Mouse (Mus musculus): ENCODE measurements around the gene Noct. TPM values are rescaled to one million over a fixed set of nuclear protein-coding genes. Genes with fewer than 3 reads are reported as not detected.
A peak's percentile ranks its signal among the peaks of the same experiment; 100 is the strongest.

Noct gene
- polyA plus RNA-seq, 1 experiment from 2014 or later = 6.3 TPM

DNA sequence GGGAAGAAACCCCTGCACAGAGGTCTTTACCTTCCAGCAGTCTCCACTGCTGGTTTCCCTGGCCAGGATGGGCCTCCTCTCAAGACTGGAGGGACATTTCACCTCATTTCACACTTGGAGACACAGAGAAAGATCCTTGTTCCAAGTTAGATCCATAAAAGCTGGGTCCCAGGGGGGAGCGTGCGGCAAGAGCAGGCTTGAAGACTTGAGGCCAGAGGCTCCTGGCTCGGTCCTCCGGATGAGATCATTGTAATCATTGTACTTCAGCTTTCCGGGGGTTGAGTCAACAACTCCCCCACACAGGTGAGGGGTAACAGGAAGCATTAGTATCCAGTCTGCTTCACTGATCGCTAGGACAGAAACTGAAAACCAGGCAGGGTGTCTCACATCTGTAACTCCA lies 30.2 kb upstream of the Noct start:
- H3K27ac ChIP-seq (ENCODE audit: low read length) = no peak overlapping the region
- H3K4me2 ChIP-seq (ENCODE audit: low read depth, low read length) = no peak overlapping the region
- H3K9ac ChIP-seq (ENCODE audit: low read length) = no peak overlapping the region
- ATAC-seq (ENCODE audit: insufficient read depth, low FRiP score) = no peak
- peaks cover 13% of the 10 kb centered on the region for H3K4me1 ChIP-seq (ENCODE audit: control insufficient read depth, insufficient read depth, low read length)
- 59% methylated on average over 6 of the region's 6 CpGs for WGBS
- H3K4me3 ChIP-seq (replicated peaks; ENCODE audit: low read length) = no peak overlapping the region
- H3K9me3 ChIP-seq (replicated peaks; ENCODE audit: control insufficient read depth, low read length) = no peaks in the 10 kb centered on the region
- H3K27me3 ChIP-seq (ENCODE audit: control insufficient read depth, insufficient read depth, low read length) = no peaks in the 10 kb centered on the region
- no peaks in the 10 kb centered on the region for H3K36me3 ChIP-seq (ENCODE audit: control insufficient read depth, insufficient read depth, low read length)

DNA sequence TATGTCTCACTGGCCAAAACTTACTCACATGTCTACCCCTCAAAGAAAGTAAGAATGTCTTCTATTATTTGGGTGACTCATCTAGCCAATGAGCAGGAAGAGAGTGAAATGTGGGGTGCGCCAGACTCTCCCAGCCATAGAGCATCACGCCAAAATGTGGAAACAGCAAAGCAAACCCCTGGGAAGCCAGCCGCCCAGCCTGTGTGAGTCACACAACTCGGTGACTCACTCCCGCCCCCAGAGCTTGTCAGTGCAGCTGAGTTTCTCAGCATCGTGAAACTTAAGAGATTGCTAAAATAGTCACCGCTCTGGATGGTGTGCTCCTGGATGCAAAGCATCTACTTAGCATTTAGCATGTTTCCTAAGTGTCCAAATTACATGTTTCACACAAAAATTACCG lies 28.9 kb upstream of the Noct start:
- Histone ChIP-seq H3K4me3 (replicated peaks; ENCODE audit: low read length) (0 out of 2 replicates have a peak overlapping the region, but pooled peaks have one; percentile 9), H3K4me2 (ENCODE audit: low read depth, low read length) (peak overlapping the region; percentile 34), H3K4me1 (ENCODE audit: control insufficient read depth, insufficient read depth, low read length) (peaks cover 13% of the 10 kb centered on the region), H3K9me3 (replicated peaks; ENCODE audit: control insufficient read depth, low read length) (no peaks in the 10 kb centered on the region), H3K27ac (ENCODE audit: low read length) (peak overlapping the region; percentile 42; the same call in 1 of the 2 replicates), H3K36me3 (ENCODE audit: control insufficient read depth, insufficient read depth, low read length) (no peaks in the 10 kb centered on the region), H3K27me3 (ENCODE audit: control insufficient read depth, insufficient read depth, low read length) (no peaks in the 10 kb centered on the region), H3K9ac (ENCODE audit: low read length) (peak overlapping the region; percentile 21; the same call in 1 of the 2 replicates)
- ATAC-seq (ENCODE audit: insufficient read depth, low FRiP score) = peak; percentile 80; the same call in 1 of the 2 replicates
- WGBS = 21% methylated on average over 8 of the region's 8 CpGs

DNA sequence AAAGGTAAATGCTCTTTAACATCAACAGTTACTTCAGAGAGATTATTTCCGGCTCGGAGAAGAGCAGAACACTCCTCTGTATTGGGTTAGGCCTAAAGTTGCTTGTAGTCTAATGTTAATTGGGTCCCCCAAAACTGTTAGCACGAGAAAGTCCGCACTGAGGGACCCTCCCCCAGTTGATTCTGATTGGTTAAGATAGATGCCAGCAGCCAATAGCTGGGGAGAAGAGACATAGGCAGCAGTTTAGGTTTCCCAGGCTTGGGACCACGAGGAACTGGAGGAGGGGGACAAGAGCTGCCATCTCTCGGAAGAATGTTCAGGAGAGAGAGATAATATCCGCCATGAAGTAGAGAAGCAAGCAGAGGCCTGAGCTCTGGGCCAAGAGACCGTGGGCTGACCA lies 28.5 kb upstream of the Noct start:
- H3K9ac ChIP-seq (ENCODE audit: low read length) = peak overlapping the region; percentile 21; the same call in 1 of the 2 replicates
- peak overlapping the region; percentile 34 for H3K4me2 ChIP-seq (ENCODE audit: low read depth, low read length)
- no peaks in the 10 kb centered on the region for H3K27me3 ChIP-seq (ENCODE audit: control insufficient read depth, insufficient read depth, low read length)
- no peaks in the 10 kb centered on the region for H3K9me3 ChIP-seq (replicated peaks; ENCODE audit: control insufficient read depth, low read length)
- ATAC-seq (ENCODE audit: insufficient read depth, low FRiP score) = no peak
- peaks cover 13% of the 10 kb centered on the region for H3K4me1 ChIP-seq (ENCODE audit: control insufficient read depth, insufficient read depth, low read length)
- WGBS = 33% methylated on average over 8 of the region's 8 CpGs
- peak overlapping the region; percentile 42; the same call in 1 of the 2 replicates for H3K27ac ChIP-seq (ENCODE audit: low read length)
- no peaks in the 10 kb centered on the region for H3K36me3 ChIP-seq (ENCODE audit: control insufficient read depth, insufficient read depth, low read length)
- 0 out of 2 replicates have a peak overlapping the region, but pooled peaks have one; percentile 9 for H3K4me3 ChIP-seq (replicated peaks; ENCODE audit: low read length)

DNA sequence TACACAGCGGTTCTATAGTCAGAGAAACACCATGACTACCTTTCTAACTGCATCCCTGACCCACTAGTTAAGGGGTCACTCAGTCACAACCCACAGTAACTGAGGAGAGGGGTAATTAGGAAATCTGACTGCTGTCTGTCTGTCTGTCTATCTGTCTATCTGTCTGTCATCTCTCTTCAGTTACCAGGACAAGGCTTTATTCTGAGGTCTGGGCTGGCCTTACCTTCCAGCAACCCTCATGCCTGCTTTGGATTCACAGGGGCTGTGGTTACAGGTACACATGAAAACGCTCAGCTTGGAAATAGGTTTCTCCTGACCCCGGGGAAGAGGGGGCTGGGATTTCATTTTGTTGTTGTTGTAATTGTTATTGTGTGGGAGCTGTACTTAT lies 27.5 kb upstream of the Noct start:
- 89% methylated on average over 3 of the region's 3 CpGs for WGBS
- Histone ChIP-seq H3K4me1 (ENCODE audit: control insufficient read depth, insufficient read depth, low read length) (peaks cover 13% of the 10 kb centered on the region), H3K4me2 (ENCODE audit: low read depth, low read length) (no peak overlapping the region), H3K27ac (ENCODE audit: low read length) (no peak overlapping the region), H3K9me3 (replicated peaks; ENCODE audit: control insufficient read depth, low read length) (no peaks in the 10 kb centered on the region), H3K4me3 (replicated peaks; ENCODE audit: low read length) (no peak overlapping the region), H3K27me3 (ENCODE audit: control insufficient read depth, insufficient read depth, low read length) (no peaks in the 10 kb centered on the region), H3K9ac (ENCODE audit: low read length) (no peak overlapping the region), H3K36me3 (ENCODE audit: control insufficient read depth, insufficient read depth, low read length) (no peaks in the 10 kb centered on the region)
- no peak for ATAC-seq (ENCODE audit: insufficient read depth, low FRiP score)

DNA sequence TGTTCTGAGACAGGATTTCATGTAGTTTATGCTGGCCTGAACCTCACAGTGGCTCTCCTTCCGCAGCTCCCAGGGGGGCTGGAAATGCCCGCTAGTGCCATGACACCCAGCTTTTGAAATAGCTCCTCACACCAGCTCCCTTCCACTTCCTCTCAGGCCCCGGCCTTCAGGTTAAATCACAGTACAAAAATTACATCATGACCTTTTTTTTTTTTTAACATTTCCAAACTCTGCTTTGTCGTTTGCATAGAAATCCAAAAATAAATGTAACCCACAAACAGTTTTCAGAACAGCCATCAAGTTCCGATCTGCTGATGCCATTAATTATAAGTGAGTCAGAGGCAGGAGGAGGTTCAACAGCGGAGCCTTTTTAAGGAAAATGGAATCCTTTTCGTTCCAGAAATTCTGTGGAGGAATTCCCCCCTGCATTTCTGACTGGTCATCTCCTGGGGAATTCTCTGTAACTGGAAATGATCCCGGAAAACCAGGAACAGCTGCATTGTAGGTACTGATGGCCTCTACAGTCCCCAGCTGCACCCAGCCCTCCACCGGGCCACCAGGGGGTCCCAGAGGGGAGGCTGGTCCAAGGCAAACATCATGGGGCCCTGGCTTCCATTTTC lies 27.0 kb upstream of the Noct start:
- no peak overlapping the region for H3K27ac ChIP-seq (ENCODE audit: low read length)
- no peak overlapping the region for H3K4me2 ChIP-seq (ENCODE audit: low read depth, low read length)
- no peak overlapping the region for H3K4me3 ChIP-seq (replicated peaks; ENCODE audit: low read length)
- no peaks in the 10 kb centered on the region for H3K9me3 ChIP-seq (replicated peaks; ENCODE audit: control insufficient read depth, low read length)
- 45% methylated on average over 9 of the region's 9 CpGs for WGBS
- no peaks in the 10 kb centered on the region for H3K27me3 ChIP-seq (ENCODE audit: control insufficient read depth, insufficient read depth, low read length)
- no peak overlapping the region for H3K9ac ChIP-seq (ENCODE audit: low read length)
- ATAC-seq (ENCODE audit: insufficient read depth, low FRiP score) = no peak
- H3K4me1 ChIP-seq (ENCODE audit: control insufficient read depth, insufficient read depth, low read length) = peaks cover 13% of the 10 kb centered on the region
- no peaks in the 10 kb centered on the region for H3K36me3 ChIP-seq (ENCODE audit: control insufficient read depth, insufficient read depth, low read length)

DNA sequence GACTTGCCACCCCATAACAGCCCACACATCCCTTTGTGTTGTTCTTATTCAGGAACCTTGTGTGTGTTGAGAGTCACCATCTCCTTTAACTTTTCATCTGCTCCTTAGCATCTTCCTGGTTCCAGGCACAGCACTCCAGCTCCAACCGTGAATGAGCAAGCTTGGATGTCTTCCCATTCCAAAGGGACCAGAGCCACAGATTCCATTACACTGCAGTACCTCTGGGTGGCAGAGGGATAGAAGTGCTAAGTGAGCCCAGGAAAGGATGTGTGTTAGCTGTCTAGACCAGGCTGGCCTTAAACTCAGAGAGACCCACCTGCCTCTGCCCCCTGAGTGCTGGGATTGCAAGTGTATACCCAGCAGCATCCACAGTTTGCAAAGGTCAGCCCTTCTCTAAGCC lies 26.0 kb upstream of the Noct start:
- WGBS = 68% methylated on average over 1 of the region's 1 CpGs
- no peak overlapping the region for H3K27ac ChIP-seq (ENCODE audit: low read length)
- H3K4me1 ChIP-seq (ENCODE audit: control insufficient read depth, insufficient read depth, low read length) = peaks cover 13% of the 10 kb centered on the region
- no peaks in the 10 kb centered on the region for H3K9me3 ChIP-seq (replicated peaks; ENCODE audit: control insufficient read depth, low read length)
- no peaks in the 10 kb centered on the region for H3K27me3 ChIP-seq (ENCODE audit: control insufficient read depth, insufficient read depth, low read length)
- H3K36me3 ChIP-seq (ENCODE audit: control insufficient read depth, insufficient read depth, low read length) = no peaks in the 10 kb centered on the region
- H3K4me3 ChIP-seq (replicated peaks; ENCODE audit: low read length) = no peak overlapping the region
- H3K4me2 ChIP-seq (ENCODE audit: low read depth, low read length) = no peak overlapping the region
- no peak overlapping the region for H3K9ac ChIP-seq (ENCODE audit: low read length)
- ATAC-seq (ENCODE audit: insufficient read depth, low FRiP score) = no peak

DNA sequence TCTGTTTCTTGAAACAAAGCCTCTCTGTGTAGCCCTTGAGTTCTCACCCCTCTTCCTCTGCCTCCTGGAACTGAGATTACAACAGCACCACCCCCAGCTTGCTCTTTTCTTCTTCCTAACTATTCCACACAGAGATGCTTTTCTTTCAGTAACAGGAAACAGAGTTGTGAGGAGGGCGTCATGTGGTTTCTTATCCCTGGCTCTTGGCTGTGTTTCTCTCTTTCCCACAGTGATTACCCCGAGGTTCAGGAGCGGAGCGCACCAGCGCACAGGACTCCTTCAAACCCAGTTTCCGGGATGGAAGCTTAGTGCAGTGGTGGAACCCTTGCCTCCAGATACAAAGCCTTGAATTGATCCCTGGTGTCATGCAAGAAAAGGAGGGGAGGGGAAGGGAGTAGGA lies 25.1 kb upstream of the Noct start:
- H3K4me1 ChIP-seq (ENCODE audit: control insufficient read depth, insufficient read depth, low read length) = peaks cover 10% of the 10 kb centered on the region

DNA sequence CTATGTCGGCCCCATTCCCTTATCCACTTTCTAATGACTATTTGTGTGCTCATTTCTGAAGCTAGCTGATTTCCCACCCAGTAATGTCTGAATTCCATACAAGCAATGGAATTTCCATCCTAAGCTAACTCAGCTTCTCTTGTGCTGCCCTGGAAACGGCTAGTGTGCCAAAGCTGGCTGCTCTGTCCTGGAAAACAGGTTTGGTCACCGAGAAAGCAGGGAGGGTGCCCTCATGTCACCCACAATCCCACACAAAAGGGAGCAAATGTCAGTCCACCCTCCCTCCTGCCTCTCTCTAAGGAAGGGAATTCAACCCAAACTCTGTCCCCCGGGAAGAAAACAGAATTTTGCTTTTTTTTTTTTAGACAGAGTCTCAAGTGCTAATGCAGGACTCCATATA lies 23.9 kb upstream of the Noct start:
- H3K27ac ChIP-seq (ENCODE audit: low read length) = peak overlapping the region; percentile 73
- H3K36me3 ChIP-seq (ENCODE audit: control insufficient read depth, insufficient read depth, low read length) = no peaks in the 10 kb centered on the region
- H3K9me3 ChIP-seq (replicated peaks; ENCODE audit: control insufficient read depth, low read length) = no peaks in the 10 kb centered on the region
- H3K9ac ChIP-seq (ENCODE audit: low read length) = no peak overlapping the region
- H3K4me1 ChIP-seq (ENCODE audit: control insufficient read depth, insufficient read depth, low read length) = peaks cover 6% of the 10 kb centered on the region
- WGBS = 70% methylated on average over 4 of the region's 4 CpGs
- no peaks in the 10 kb centered on the region for H3K27me3 ChIP-seq (ENCODE audit: control insufficient read depth, insufficient read depth, low read length)
- ATAC-seq (ENCODE audit: insufficient read depth, low FRiP score) = no peak
- H3K4me2 ChIP-seq (ENCODE audit: low read depth, low read length) = no peak overlapping the region
- no peak overlapping the region for H3K4me3 ChIP-seq (replicated peaks; ENCODE audit: low read length)

More for the DNA sequence above, 25.1 kb upstream of the Noct start:
- H3K27ac ChIP-seq (ENCODE audit: low read length) = no peak overlapping the region
- no peak overlapping the region for H3K9ac ChIP-seq (ENCODE audit: low read length)
- no peaks in the 10 kb centered on the region for H3K27me3 ChIP-seq (ENCODE audit: control insufficient read depth, insufficient read depth, low read length)
- ATAC-seq (ENCODE audit: insufficient read depth, low FRiP score) = no peak
- no peak overlapping the region for H3K4me3 ChIP-seq (replicated peaks; ENCODE audit: low read length)
- no peaks in the 10 kb centered on the region for H3K36me3 ChIP-seq (ENCODE audit: control insufficient read depth, insufficient read depth, low read length)
- no peaks in the 10 kb centered on the region for H3K9me3 ChIP-seq (replicated peaks; ENCODE audit: control insufficient read depth, low read length)
- 83% methylated on average over 6 of the region's 6 CpGs for WGBS
- no peak overlapping the region for H3K4me2 ChIP-seq (ENCODE audit: low read depth, low read length)

DNA sequence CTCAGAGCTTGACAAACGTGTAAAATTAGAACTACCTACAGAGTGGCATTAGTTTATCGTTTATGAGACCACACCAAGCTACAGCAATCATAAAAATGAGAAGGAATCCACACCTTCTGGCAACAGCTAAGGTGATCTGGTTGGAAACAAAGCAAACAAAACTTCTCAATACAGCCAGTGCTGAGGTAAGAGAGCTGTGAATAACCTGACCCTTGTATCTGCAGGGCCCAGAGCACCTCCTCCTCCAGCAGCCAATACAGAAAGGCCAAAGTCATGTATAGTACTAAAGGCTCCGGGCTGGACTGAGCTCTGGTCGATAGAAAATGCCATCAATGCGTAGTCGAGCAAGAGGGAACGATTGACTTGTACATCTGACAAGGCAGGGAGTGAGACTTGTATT lies 23.4 kb upstream of the Noct start:
- Histone ChIP-seq H3K9me3 (replicated peaks; ENCODE audit: control insufficient read depth, low read length) (no peaks in the 10 kb centered on the region), H3K27me3 (ENCODE audit: control insufficient read depth, insufficient read depth, low read length) (no peaks in the 10 kb centered on the region), H3K4me3 (replicated peaks; ENCODE audit: low read length) (no peak overlapping the region), H3K36me3 (ENCODE audit: control insufficient read depth, insufficient read depth, low read length) (no peaks in the 10 kb centered on the region), H3K9ac (ENCODE audit: low read length) (no peak overlapping the region), H3K4me2 (ENCODE audit: low read depth, low read length) (no peak overlapping the region), H3K4me1 (ENCODE audit: control insufficient read depth, insufficient read depth, low read length) (peaks cover under 1% of the 10 kb centered on the region), H3K27ac (ENCODE audit: low read length) (peak overlapping the region; percentile 73)
- ATAC-seq (ENCODE audit: insufficient read depth, low FRiP score) = peak; percentile 67; the same call in 1 of the 2 replicates
- 69% methylated on average over 7 of the region's 7 CpGs for WGBS
